16 mouse cellular contexts compared by ENCODE assay signal in the genomic region with DNA sequence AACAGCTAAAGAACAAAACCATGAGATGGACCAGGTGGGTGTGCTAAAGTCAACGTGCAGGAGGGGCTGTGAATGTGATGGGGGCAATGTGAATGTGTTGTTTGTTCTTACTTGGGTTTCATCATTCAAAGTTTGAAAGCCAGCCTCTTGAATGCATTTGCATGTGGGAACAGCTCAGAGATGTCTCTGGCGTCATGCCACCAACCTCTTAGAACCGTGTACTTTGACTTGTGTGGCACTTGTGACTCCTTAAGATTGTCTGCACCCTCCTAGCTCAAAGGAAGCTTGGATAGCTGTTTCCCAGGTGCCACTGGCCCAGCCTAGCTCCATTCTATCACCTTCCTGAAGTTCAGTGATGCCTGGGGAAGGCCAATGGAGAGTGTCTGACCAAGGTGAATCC.
A peak's percentile ranks its signal among the peaks of the same experiment; 100 is the strongest.
DNase-seq lines count a peak whose midpoint lies in the region; ATAC-seq and TF ChIP-seq lines count a peak whose summit lies in the region.
"Had no signal": no experiment of that assay in that cellular context is flagged by ENCODE, and none has a peak within 500 bp of the region (broad histone marks: within the 10 kb centered on the region; RNA-seq: fewer than 3 reads in every experiment).

No protein-coding gene starts in this region.

- H3K9ac ChIP-seq in midbrain, embryonic 11.5 days (ENCODE audit: low read length): no peak overlapping the region
- H3K9ac ChIP-seq in lung, postnatal 0 days (replicated peaks; ENCODE audit: low read depth): no peak overlapping the region
- H3K9ac ChIP-seq: embryonic facial prominence, embryonic 12.5 days; hindbrain, embryonic 15.5 days; liver, embryonic 12.5 days; midbrain, embryonic 15.5 days had no signal

- H3K36me3 ChIP-seq in midbrain, embryonic 10.5 days: no peaks in the 10 kb centered on the region
- no peaks in the 10 kb centered on the region for H3K36me3 ChIP-seq in midbrain, embryonic 11.5 days (ENCODE audit: control insufficient read depth, insufficient read depth, low read length)
- H3K36me3 ChIP-seq in lung, postnatal 0 days (ENCODE audit: insufficient read depth, low read length): no peaks in the 10 kb centered on the region
- no peaks in the 10 kb centered on the region for H3K36me3 ChIP-seq in forebrain, embryonic 10.5 days (replicated peaks)
- H3K36me3 ChIP-seq: embryonic facial prominence, embryonic 12.5 days; G1E; hindbrain, embryonic 15.5 days; liver, embryonic 12.5 days; midbrain, embryonic 15.5 days had no signal

- peaks cover 30% of the 10 kb centered on the region for H3K4me1 ChIP-seq in midbrain, embryonic 10.5 days
- peaks cover 14% of the 10 kb centered on the region for H3K4me1 ChIP-seq in midbrain, embryonic 11.5 days (ENCODE audit: control insufficient read depth, insufficient read depth, low read length)
- H3K4me1 ChIP-seq in lung, postnatal 0 days (ENCODE audit: insufficient read depth, low read depth, low read length): peaks cover 11% of the 10 kb centered on the region; the same call in 1 of the 2 replicates
- peaks cover 28% of the 10 kb centered on the region for H3K4me1 ChIP-seq in forebrain, embryonic 10.5 days

- no peak for ATAC-seq in midbrain, embryonic 11.5 days (ENCODE audit: low FRiP score)
- ATAC-seq in lung, postnatal 0 days: peak; percentile 41
- ATAC-seq: forebrain, embryonic 16.5 days; liver, embryonic 12.5 days; midbrain, embryonic 15.5 days had no signal

- 91% methylated on average over 3 of the region's 3 CpGs for WGBS in midbrain, embryonic 10.5 days
- 83% methylated on average over 3 of the region's 3 CpGs for WGBS in midbrain, embryonic 11.5 days
- 43% methylated on average over 3 of the region's 3 CpGs for WGBS in lung, postnatal 0 days
- 89% methylated on average over 3 of the region's 3 CpGs for WGBS in forebrain, embryonic 10.5 days

- no peak overlapping the region for H3K4me3 ChIP-seq in midbrain, embryonic 10.5 days
- no peak overlapping the region for H3K4me3 ChIP-seq in midbrain, embryonic 11.5 days (ENCODE audit: low read depth, low read length)
- no peak overlapping the region for H3K4me3 ChIP-seq in lung, postnatal 0 days (ENCODE audit: low read depth, low read length)
- H3K4me3 ChIP-seq in forebrain, embryonic 10.5 days: no peak overlapping the region
- H3K4me3 ChIP-seq: embryonic facial prominence, embryonic 12.5 days; hindbrain, embryonic 15.5 days; liver, embryonic 12.5 days; midbrain, embryonic 15.5 days had no signal

- H3K4me2 ChIP-seq in midbrain, embryonic 11.5 days: no peak overlapping the region
- no peak overlapping the region for H3K4me2 ChIP-seq in lung, postnatal 0 days (replicated peaks; ENCODE audit: low read depth, low read length)
- H3K4me2 ChIP-seq: embryonic facial prominence, embryonic 12.5 days; hindbrain, embryonic 15.5 days; liver, embryonic 12.5 days; midbrain, embryonic 15.5 days had no signal

- no peak for TF ChIP-seq CTCF in lung, postnatal 0 days (IDR thresholded peaks at IDR 0.05)

- intact Hi-C loops in gastrocnemius, postnatal 14 days (cut with DNase I; ENCODE audit: low total_unique reads): loop anchor here (10.0 kb wide), 1 partner anchor 184 kb away; no protein-coding TSS in a partner anchor

- H3K27ac ChIP-seq in midbrain, embryonic 10.5 days (replicated peaks): peak overlapping the region; percentile 42; the same call in 1 of the 2 replicates
- H3K27ac ChIP-seq in midbrain, embryonic 11.5 days (ENCODE audit: low read depth, low read length): no peak overlapping the region
- peak overlapping the region; percentile 55 for H3K27ac ChIP-seq in lung, postnatal 0 days (ENCODE audit: low read length)
- no peak overlapping the region for H3K27ac ChIP-seq in forebrain, embryonic 10.5 days
- H3K27ac ChIP-seq: embryonic facial prominence, embryonic 12.5 days; hindbrain, embryonic 15.5 days; liver, embryonic 12.5 days; midbrain, embryonic 15.5 days had no signal

- peak; percentile 96 for TF ChIP-seq EP300 in lung, postnatal 0 days (IDR thresholded peaks at IDR 0.05)

- H3K9me3 ChIP-seq in midbrain, embryonic 10.5 days (replicated peaks): no peaks in the 10 kb centered on the region
- H3K9me3 ChIP-seq in midbrain, embryonic 11.5 days (ENCODE audit: control insufficient read depth, low read length): no peaks in the 10 kb centered on the region
- H3K9me3 ChIP-seq in lung, postnatal 0 days (ENCODE audit: low read length): no peaks in the 10 kb centered on the region
- H3K9me3 ChIP-seq in forebrain, embryonic 10.5 days: no peaks in the 10 kb centered on the region
- H3K9me3 ChIP-seq: embryonic facial prominence, embryonic 12.5 days; G1E; hindbrain, embryonic 15.5 days; liver, embryonic 12.5 days; midbrain, embryonic 15.5 days had no signal

- DNase-seq in midbrain, embryonic 10.5 days (ENCODE audit: low spot score): no peak
- no peak for DNase-seq in midbrain, embryonic 11.5 days (ENCODE audit: low spot score, missing footprints)
- DNase-seq in kidney, postnatal 25 days: peak; percentile 81 to 85
- DNase-seq in lung, postnatal 0 days (ENCODE audit: low spot score): peak; percentile 92
- no peak for DNase-seq in gastrocnemius, postnatal 14 days
- no peak for DNase-seq in cerebellum, adult 9-11 months
- no peak for DNase-seq in forebrain, embryonic 10.5 days (ENCODE audit: extremely low spot score, low spot score)
- DNase-seq: adrenal gland, adult 8-10 months; cerebellum, adult 2 months; thymus, postnatal 4 days had no signal

- no peaks in the 10 kb centered on the region for H3K27me3 ChIP-seq in midbrain, embryonic 10.5 days (ENCODE audit: low read depth, poor library complexity, severe bottlenecking)
- H3K27me3 ChIP-seq in midbrain, embryonic 11.5 days (ENCODE audit: control insufficient read depth, insufficient read depth, low read length): no peaks in the 10 kb centered on the region
- H3K27me3 ChIP-seq in lung, postnatal 0 days (replicated peaks; ENCODE audit: insufficient read depth, low read length): no peaks in the 10 kb centered on the region
- no peaks in the 10 kb centered on the region; the same call in 1 of the 2 replicates for H3K27me3 ChIP-seq in forebrain, embryonic 10.5 days (ENCODE audit: poor library complexity, severe bottlenecking)
- H3K27me3 ChIP-seq: embryonic facial prominence, embryonic 12.5 days; hindbrain, embryonic 15.5 days; liver, embryonic 12.5 days; midbrain, embryonic 15.5 days had no signal

Comparison
In these comparisons a context has a peak if more than half of its experiments do, and no peak if none do; other contexts are left out.
1. H3K27ac ChIP-seq: peak in midbrain, embryonic 10.5 days (single experiment) and lung, postnatal 0 days (single experiment); none in midbrain, embryonic 11.5 days (single experiment) and forebrain, embryonic 10.5 days (single experiment).
2. DNase-seq: peak in kidney, postnatal 25 days (2 of 2) and lung, postnatal 0 days (single experiment); none in midbrain, embryonic 10.5 days (single experiment), midbrain, embryonic 11.5 days (single experiment), gastrocnemius, postnatal 14 days (single experiment), cerebellum, adult 9-11 months (single experiment) and forebrain, embryonic 10.5 days (single experiment).